Mouse (Mus musculus) gastrocnemius, postnatal 36 days (tissue): Measurements from ENCODE around the gene Gm12184. TPM values are rescaled to one million over a fixed set of nuclear protein-coding genes. Genes with fewer than 3 reads are reported as not detected.
A peak's percentile ranks its signal among the peaks of the same experiment; 100 is the strongest.
"Not testable (repeated sequence)": the region's sequence is repeated elsewhere in the genome, so short reads cannot be mapped to it uniquely, and the experiment has no call there.

Source experiments
- DNase-seq, 2 experiments: peaks; one replicate each; pipeline ENCODE4 v3.0.0; 2022
- intact Hi-C: fragments of 180-260 bp; cut with DNase I; formaldehyde crosslinking; loops from one replicate; pipeline ENCODE4 v1.15.1; 2025
- long read RNA-seq, 2 experiments: library from polyadenylated mRNA; stranded (forward); transcript quantifications; one replicate each; pipeline ENCODE4 v2.0.0; 2021
- total RNA-seq, 2 experiments: library from RNA; stranded (reverse); gene quantifications; 2 replicates each; pipeline ENCODE4 v1.2.3; 2021

Gm12184 gene
- under 1 TPM; 0.61 to 0.91 TPM for total RNA-seq
- long read RNA-seq, experiment 1, partial matches to known transcripts: 0 of 3 reads
- long read RNA-seq, experiment 1, other reads (novel, unspliced or antisense): 0 of 3 reads
- long read RNA-seq, experiment 2, partial matches to known transcripts: 0 of 4 reads
- long read RNA-seq, experiment 2, other reads (novel, unspliced or antisense): 0 of 4 reads

- peak in 1 of 2 experiments; percentile 32 for DNase-seq
- intact Hi-C loops: not testable (repeated sequence)
Observed at GRCm38 (mm10) chr11:48825979-48826751, at the start of gene Gm12184, which contains the start of gene Trim7. TSS of gene Gm12184 (minus strand) at chr11:48826655. TSS of gene Trim7 (plus strand) at chr11:48826140.

- not testable (repeated sequence) for DNase-seq
- intact Hi-C loops: loop anchor here (1.0 to 10.0 kb wide), 3 partner anchors 228 to 379 kb away; partner anchors contain the start of gene Zfp62
Observed at GRCm38 (mm10) chr11:48875343-48875837, 48.9 kb upstream of the Gm12184 start.

- no peak for DNase-seq
- intact Hi-C loops: loop anchor here (10.0 kb wide), 2 partner anchors 330 to 380 kb away; partner anchors contain the start of gene Zfp62
Observed at GRCm38 (mm10) chr11:48874465-48874864, 48.0 kb upstream of the Gm12184 start.

- intact Hi-C loops: loop anchor here (10.0 kb wide), 2 partner anchors 331 to 381 kb away; partner anchors contain the start of gene Zfp62
- no peak for DNase-seq
Observed at GRCm38 (mm10) chr11:48873591-48874290, 47.3 kb upstream of the Gm12184 start.

- intact Hi-C loops: loop anchor here (10.0 kb wide), 2 partner anchors 332 to 382 kb away; partner anchors contain the start of gene Zfp62
- DNase-seq: no peak
Observed at GRCm38 (mm10) chr11:48872695-48873300, 46.3 kb upstream of the Gm12184 start.

- intact Hi-C loops: loop anchor here (10.0 kb wide), 2 partner anchors 333 to 383 kb away; partner anchors contain the start of gene Zfp62
- peak; percentile 49 to 57 for DNase-seq
Observed at GRCm38 (mm10) chr11:48871817-48872541, 45.5 kb upstream of the Gm12184 start.

- intact Hi-C loops: loop anchor here (10.0 kb wide), 2 partner anchors 334 to 384 kb away; partner anchors contain the start of gene Zfp62
- DNase-seq: peak; percentile 49 to 65
Observed at GRCm38 (mm10) chr11:48871201-48871772, 44.8 kb upstream of the Gm12184 start, which contains the start of gene Irgm1. TSS of gene Irgm1 (minus strand) at chr11:48871683.

- intact Hi-C loops: loop anchor here (10.0 kb wide), 2 partner anchors 334 to 384 kb away; partner anchors contain the start of gene Zfp62
- DNase-seq: no peak
Observed at GRCm38 (mm10) chr11:48870781-48871180, 44.3 kb upstream of the Gm12184 start.

- intact Hi-C loops: loop anchor here (10.0 kb wide), 2 partner anchors 335 to 385 kb away; partner anchors contain the start of gene Zfp62
Observed at GRCm38 (mm10) chr11:48869380-48870110, 43.1 kb upstream of the Gm12184 start.

GRCm38 (mm10) chr11:48866481-48866880, 40.0 kb upstream of the Gm12184 start:
- intact Hi-C loops: no loop called here
- no peak for DNase-seq

More at GRCm38 (mm10) chr11:48869380-48870110, 43.1 kb upstream of the Gm12184 start:
- no peak for DNase-seq

GRCm38 (mm10) chr11:48863808-48864207, 37.4 kb upstream of the Gm12184 start:
- DNase-seq: no peak
- intact Hi-C loops: no loop called here

- intact Hi-C loops: no loop called here
Observed at GRCm38 (mm10) chr11:48862784-48863319, 36.4 kb upstream of the Gm12184 start.

GRCm38 (mm10) chr11:48859014-48859413, 32.6 kb upstream of the Gm12184 start:
- intact Hi-C loops: no loop called here
- DNase-seq: no peak

More at GRCm38 (mm10) chr11:48862784-48863319, 36.4 kb upstream of the Gm12184 start:
- no peak for DNase-seq

- peak; percentile 74 to 88 for DNase-seq
- intact Hi-C loops: no loop called here
Observed at GRCm38 (mm10) chr11:48853474-48854180, 27.2 kb upstream of the Gm12184 start.

- no peak for DNase-seq
- intact Hi-C loops: no loop called here
Observed at GRCm38 (mm10) chr11:48852624-48853473, 26.4 kb upstream of the Gm12184 start.

- DNase-seq: no peak
- intact Hi-C loops: no loop called here
Observed at GRCm38 (mm10) chr11:48852190-48852589, 25.7 kb upstream of the Gm12184 start.
